Mouse (Mus musculus): ENCODE measurements at regions not wholly inside any gene's neighbourhood (a gene's known extent, or its start where the extent isn't known, plus 50 kb on each side); places are given as distances from the start of the nearest gene placed in this dataset.

DNA sequence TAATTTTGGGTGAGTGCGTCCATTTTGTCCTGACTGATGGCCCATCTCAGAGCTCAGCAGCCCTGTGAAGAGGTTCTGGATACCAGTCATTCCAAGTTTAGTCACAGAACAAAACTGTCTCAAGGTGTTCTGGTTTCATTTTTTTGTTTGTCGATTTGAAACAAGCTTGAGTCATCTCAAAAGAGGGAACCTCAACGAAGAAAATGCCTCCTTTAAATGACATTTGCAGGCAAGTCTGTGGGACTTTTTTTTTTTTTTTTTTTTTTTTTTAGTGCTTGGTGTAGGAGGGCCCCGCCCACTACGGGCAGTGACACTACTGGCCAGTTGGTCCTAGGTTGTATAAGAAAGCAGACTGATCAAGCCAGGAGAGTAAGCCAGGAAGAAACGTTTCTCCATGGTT, 175.3 kb upstream of the Ubash3b start:
- Histone ChIP-seq H3K4me3 (no peak overlapping the region), H3K27ac (no peak overlapping the region), H3K4me1 (replicated peaks) (peaks cover 27% of the 10 kb centered on the region), H3K9me3 (no peaks in the 10 kb centered on the region), H3K27me3 (no peaks in the 10 kb centered on the region), H3K9ac (no peak overlapping the region), H3K4me2 (no peak overlapping the region), H3K36me3 (no peaks in the 10 kb centered on the region)
- ATAC-seq (ENCODE audit: low FRiP score), result no peak
- WGBS, result 88% methylated on average over 6 of the region's 6 CpGs

GRCm38 (mm10) chr9:41334462-41335241, 173.2 kb upstream of the Ubash3b start:
- H3K27me3 ChIP-seq, result no peaks in the 10 kb centered on the region
- H3K9me3 ChIP-seq, result no peaks in the 10 kb centered on the region
- 17% methylated on average over 10 of the region's 10 CpGs for WGBS
- H3K36me3 ChIP-seq, result no peaks in the 10 kb centered on the region
- H3K9ac ChIP-seq, result peak overlapping the region; percentile 21; the same call in 1 of the 2 replicates
- peak overlapping the region; percentile 11; the same call in 1 of the 2 replicates for H3K4me2 ChIP-seq
- H3K27ac ChIP-seq, result peak overlapping the region; percentile 85
- ATAC-seq (ENCODE audit: low FRiP score), result peak; percentile 57
- H3K4me3 ChIP-seq, result no peak overlapping the region
- H3K4me1 ChIP-seq (replicated peaks), result peaks cover 29% of the 10 kb centered on the region

DNA sequence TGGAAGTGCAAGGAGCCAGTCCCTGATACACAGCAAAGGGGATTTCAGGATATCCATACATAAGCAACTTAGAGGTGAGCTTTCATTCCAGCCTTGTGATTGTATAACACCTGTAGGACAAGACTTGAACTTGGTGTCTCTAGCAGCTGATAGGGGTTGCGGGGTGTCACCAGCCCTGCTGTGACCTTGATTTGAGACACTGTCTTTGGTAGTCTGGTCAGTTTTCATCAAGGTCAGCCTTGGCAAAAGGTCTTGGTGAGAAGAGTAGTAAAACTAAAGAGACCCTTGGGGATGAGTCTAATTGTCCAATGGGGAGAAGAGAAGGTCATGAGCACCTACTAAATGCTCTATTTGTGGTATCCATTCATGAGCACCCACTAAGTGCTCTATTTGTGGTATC, 172.0 kb upstream of the Ubash3b start:
- H3K27ac ChIP-seq, result peak overlapping the region; percentile 9; the same call in 1 of the 2 replicates
- WGBS, result 100% methylated on average over 1 of the region's 1 CpGs
- no peak for ATAC-seq (ENCODE audit: low FRiP score)
- no peak overlapping the region for H3K4me2 ChIP-seq
- H3K9me3 ChIP-seq, result no peaks in the 10 kb centered on the region
- H3K9ac ChIP-seq, result no peak overlapping the region
- no peaks in the 10 kb centered on the region for H3K27me3 ChIP-seq
- no peak overlapping the region for H3K4me3 ChIP-seq
- peaks cover 37% of the 10 kb centered on the region for H3K4me1 ChIP-seq (replicated peaks)
- no peaks in the 10 kb centered on the region for H3K36me3 ChIP-seq

GRCm38 (mm10) chr9:41328959-41329358, 167.5 kb upstream of the Ubash3b start:
- no peaks in the 10 kb centered on the region for H3K27me3 ChIP-seq
- peak overlapping the region; percentile 58 for H3K27ac ChIP-seq
- H3K4me1 ChIP-seq (replicated peaks), result peaks cover 41% of the 10 kb centered on the region
- H3K4me2 ChIP-seq, result peak overlapping the region; percentile 50
- peak overlapping the region; percentile 56; the same call in 1 of the 2 replicates for H3K9ac ChIP-seq
- H3K4me3 ChIP-seq, result peak overlapping the region; percentile 34
- no peaks in the 10 kb centered on the region for H3K9me3 ChIP-seq
- WGBS, result 93% methylated on average over 1 of the region's 1 CpGs
- no peak for ATAC-seq (ENCODE audit: low FRiP score)
- no peaks in the 10 kb centered on the region for H3K36me3 ChIP-seq

GRCm38 (mm10) chr9:41328480-41328879, 167.0 kb upstream of the Ubash3b start:
- WGBS, result 14% methylated on average over 5 of the region's 5 CpGs
- no peaks in the 10 kb centered on the region for H3K9me3 ChIP-seq

GRCm38 (mm10) chr9:41328056-41328455, 166.6 kb upstream of the Ubash3b start:
- ATAC-seq (ENCODE audit: low FRiP score), result no peak
- Histone ChIP-seq H3K27ac (peak overlapping the region; percentile 58), H3K4me1 (replicated peaks) (peaks cover 41% of the 10 kb centered on the region), H3K9me3 (no peaks in the 10 kb centered on the region), H3K36me3 (no peaks in the 10 kb centered on the region), H3K4me2 (peak overlapping the region; percentile 50), H3K9ac (peak overlapping the region; percentile 56), H3K4me3 (peak overlapping the region; percentile 34), H3K27me3 (no peaks in the 10 kb centered on the region)
- WGBS, result 4% methylated on average over 1 of the region's 1 CpGs

More at GRCm38 (mm10) chr9:41328480-41328879, 167.0 kb upstream of the Ubash3b start:
- peaks cover 41% of the 10 kb centered on the region for H3K4me1 ChIP-seq (replicated peaks)
- H3K27ac ChIP-seq, result peak overlapping the region; percentile 58
- H3K9ac ChIP-seq, result peak overlapping the region; percentile 56
- peak overlapping the region; percentile 34 for H3K4me3 ChIP-seq
- no peaks in the 10 kb centered on the region for H3K27me3 ChIP-seq
- no peaks in the 10 kb centered on the region for H3K36me3 ChIP-seq
- no peak for ATAC-seq (ENCODE audit: low FRiP score)
- H3K4me2 ChIP-seq, result peak overlapping the region; percentile 50

GRCm38 (mm10) chr9:41327561-41327960, 166.1 kb upstream of the Ubash3b start:
- Histone ChIP-seq H3K4me3 (peak overlapping the region; percentile 16; the same call in 1 of the 2 replicates), H3K36me3 (no peaks in the 10 kb centered on the region), H3K9ac (no peak overlapping the region), H3K4me1 (replicated peaks) (peaks cover 41% of the 10 kb centered on the region), H3K4me2 (peak overlapping the region; percentile 50; the same call in 1 of the 2 replicates), H3K9me3 (no peaks in the 10 kb centered on the region), H3K27ac (peak overlapping the region; percentile 58), H3K27me3 (no peaks in the 10 kb centered on the region)
- ATAC-seq (ENCODE audit: low FRiP score), result no peak
- WGBS, result 16% methylated on average over 1 of the region's 1 CpGs

DNA sequence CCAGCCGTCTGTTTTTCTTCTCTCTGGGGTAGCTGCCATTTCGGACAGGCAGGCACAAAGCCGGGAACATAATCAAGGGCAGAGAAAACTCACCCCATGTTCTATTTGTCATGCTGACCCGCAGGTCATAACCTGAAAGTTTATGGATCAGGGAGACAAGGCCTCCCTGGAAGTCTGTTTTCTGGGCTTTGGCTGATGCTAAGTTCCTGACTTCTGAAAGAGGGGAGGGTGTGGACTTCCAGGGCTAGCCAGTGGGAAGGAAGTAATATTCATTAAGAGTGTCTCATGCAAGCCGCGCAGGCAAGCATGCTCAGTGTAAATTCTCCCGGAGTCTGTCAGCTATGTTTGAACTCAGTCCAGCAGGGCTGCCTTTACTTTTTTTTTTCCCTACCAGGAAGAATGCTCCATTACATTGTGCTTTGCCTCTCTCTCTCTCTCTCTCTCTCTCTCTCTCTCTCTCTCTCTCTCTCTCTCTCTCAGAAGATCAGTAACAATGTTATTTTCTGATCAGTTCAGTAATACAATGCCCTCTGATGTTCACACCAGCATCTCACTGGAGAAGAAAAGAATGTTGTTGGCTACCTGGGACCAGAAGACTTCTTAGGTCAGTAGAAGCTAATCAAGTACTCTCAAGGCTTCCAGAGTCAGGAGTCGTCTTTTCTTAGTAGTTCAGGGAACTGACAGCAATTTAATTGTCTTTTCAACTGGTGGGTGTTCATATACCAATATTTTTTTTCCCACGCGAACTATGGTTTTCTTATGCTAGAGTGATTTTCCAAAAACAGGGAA, 165.5 kb upstream of the Ubash3b start:
- Histone ChIP-seq H3K27ac (peak overlapping the region; percentile 58), H3K36me3 (no peaks in the 10 kb centered on the region), H3K4me1 (replicated peaks) (peaks cover 41% of the 10 kb centered on the region), H3K27me3 (no peaks in the 10 kb centered on the region), H3K9ac (no peak overlapping the region), H3K4me3 (peak overlapping the region; percentile 16; the same call in 1 of the 2 replicates), H3K4me2 (peak overlapping the region; percentile 50), H3K9me3 (no peaks in the 10 kb centered on the region)
- 7% methylated on average over 10 of the region's 10 CpGs for WGBS
- ATAC-seq (ENCODE audit: low FRiP score), result no peak

- H3K4me1 ChIP-seq (replicated peaks), result peaks cover 19% of the 10 kb centered on the region
- no peak overlapping the region for H3K9ac ChIP-seq
- ATAC-seq (ENCODE audit: low FRiP score), result no peak
- no peak overlapping the region for H3K27ac ChIP-seq
- H3K36me3 ChIP-seq, result no peaks in the 10 kb centered on the region
- no peaks in the 10 kb centered on the region for H3K9me3 ChIP-seq
- WGBS, result 91% methylated on average over 7 of the region's 7 CpGs
- H3K4me2 ChIP-seq, result no peak overlapping the region
- H3K27me3 ChIP-seq, result no peaks in the 10 kb centered on the region
- no peak overlapping the region for H3K4me3 ChIP-seq
Observed at GRCm38 (mm10) chr9:41321521-41321920, 160.0 kb upstream of the Ubash3b start.

- Histone ChIP-seq H3K4me2 (no peak overlapping the region), H3K4me3 (no peak overlapping the region), H3K4me1 (replicated peaks) (no peaks in the 10 kb centered on the region), H3K36me3 (no peaks in the 10 kb centered on the region), H3K27ac (no peak overlapping the region), H3K27me3 (no peaks in the 10 kb centered on the region), H3K9me3 (no peaks in the 10 kb centered on the region), H3K9ac (no peak overlapping the region)
- 69% methylated on average over 2 of the region's 2 CpGs for WGBS
- no peak for ATAC-seq (ENCODE audit: low FRiP score)
Observed at GRCm38 (mm10) chr9:41319066-41319465, 157.6 kb upstream of the Ubash3b start.

DNA sequence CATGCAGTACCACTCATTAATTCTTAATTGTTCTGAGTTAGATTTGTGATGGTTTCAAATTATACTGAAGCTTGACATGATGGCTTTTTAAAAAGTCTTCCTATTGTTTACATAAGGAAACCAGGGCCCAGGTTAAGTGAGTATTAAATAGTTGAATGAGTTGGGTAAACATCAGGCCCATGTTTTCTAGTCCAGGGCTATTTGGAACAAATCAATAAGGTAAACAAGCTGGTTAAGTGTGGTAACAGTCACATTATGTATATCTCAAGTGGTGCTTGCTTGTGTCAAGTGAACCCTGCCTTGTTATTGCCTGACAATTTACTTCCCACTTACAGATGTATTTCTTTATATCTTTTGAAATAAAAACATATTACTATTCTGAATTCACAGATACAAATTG, 144.7 kb upstream of the Ubash3b start:
- Histone ChIP-seq H3K27ac (no peak overlapping the region), H3K4me3 (no peak overlapping the region), H3K4me1 (replicated peaks) (peaks cover 29% of the 10 kb centered on the region), H3K4me2 (no peak overlapping the region), H3K27me3 (no peaks in the 10 kb centered on the region), H3K9ac (no peak overlapping the region), H3K36me3 (no peaks in the 10 kb centered on the region), H3K9me3 (no peaks in the 10 kb centered on the region)
- no peak for ATAC-seq (ENCODE audit: low FRiP score)

DNA sequence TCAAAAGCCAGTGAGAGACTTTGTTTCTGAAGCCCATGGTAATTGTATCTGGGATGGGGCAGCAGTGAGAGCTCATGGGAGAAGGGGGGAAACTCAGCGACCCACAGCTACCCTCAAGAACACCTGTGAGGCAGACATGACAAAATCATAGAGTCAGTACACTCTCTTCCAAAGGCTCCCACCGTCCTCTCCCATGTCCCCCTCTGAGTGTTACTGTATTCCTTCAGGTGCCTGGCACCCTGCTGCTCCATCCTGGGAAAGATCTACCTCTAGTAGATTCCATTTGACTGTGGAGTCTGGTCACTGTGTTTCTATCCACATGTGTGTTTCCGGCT, 142.0 kb upstream of the Ubash3b start:
- Histone ChIP-seq H3K4me3 (no peak overlapping the region), H3K4me2 (peak overlapping the region; percentile 14; the same call in 1 of the 2 replicates), H3K27me3 (no peaks in the 10 kb centered on the region), H3K27ac (peak overlapping the region; percentile 85), H3K4me1 (replicated peaks) (peaks cover 29% of the 10 kb centered on the region), H3K9ac (no peak overlapping the region), H3K9me3 (no peaks in the 10 kb centered on the region), H3K36me3 (no peaks in the 10 kb centered on the region)
- WGBS, result 23% methylated on average over 3 of the region's 3 CpGs
- peak; percentile 66 for ATAC-seq (ENCODE audit: low FRiP score)
